Mouse (Mus musculus): Measurements from ENCODE around the gene Zwint.
A peak's percentile ranks its signal among the peaks of the same experiment; 100 is the strongest.

Zwint gene

GRCm38 (mm10) chr10:72654270-72655016 is at the start of gene Zwint:
Gene Zwint (plus strand): TSS chr10:72654845.
- DNase-seq (ENCODE audit: low read depth, low spot score): peak; percentile 97

GRCm38 (mm10) chr10:72613125-72613915 is 41.3 kb upstream of the Zwint start:
- no peak for DNase-seq (ENCODE audit: low read depth, low spot score)

GRCm38 (mm10) chr10:72616153-72616552 is 38.5 kb upstream of the Zwint start:
- no peak for DNase-seq (ENCODE audit: low read depth, low spot score)

GRCm38 (mm10) chr10:72620527-72620926 is 34.1 kb upstream of the Zwint start:
- DNase-seq (ENCODE audit: low read depth, low spot score): peak; percentile 13

GRCm38 (mm10) chr10:72623561-72623960 is 31.1 kb upstream of the Zwint start:
- no peak for DNase-seq (ENCODE audit: low read depth, low spot score)

- DNase-seq (ENCODE audit: low read depth, low spot score): no peak
Observed at GRCm38 (mm10) chr10:72634125-72634524, 20.5 kb upstream of the Zwint start.

GRCm38 (mm10) chr10:72650867-72651266 is 3.8 kb upstream of the Zwint start:
- no peak for DNase-seq (ENCODE audit: low read depth, low spot score)

- DNase-seq (ENCODE audit: low read depth, low spot score): peak; percentile 19
Observed at GRCm38 (mm10) chr10:72653797-72654196, 848 bp upstream of the Zwint start.

- DNase-seq (ENCODE audit: low read depth, low spot score): peak; percentile 87
Observed at GRCm38 (mm10) chr10:72655017-72655509, 418 bp downstream of the Zwint start.

- DNase-seq (ENCODE audit: low read depth, low spot score): no peak
Observed at GRCm38 (mm10) chr10:72659198-72659597, 4.6 kb downstream of the Zwint start.

- DNase-seq (ENCODE audit: low read depth, low spot score): no peak
Observed at GRCm38 (mm10) chr10:72660350-72660749, 5.7 kb downstream of the Zwint start.

- no peak for DNase-seq (ENCODE audit: low read depth, low spot score)
Observed at GRCm38 (mm10) chr10:72667856-72668255, 13.2 kb downstream of the Zwint start.

GRCm38 (mm10) chr10:72669086-72669485 is 14.4 kb downstream of the Zwint start:
- DNase-seq (ENCODE audit: low read depth, low spot score): no peak

GRCm38 (mm10) chr10:72675971-72676370 is 21.3 kb downstream of the Zwint start:
- DNase-seq (ENCODE audit: low read depth, low spot score): no peak

- no peak for DNase-seq (ENCODE audit: low read depth, low spot score)
Observed at GRCm38 (mm10) chr10:72676550-72676949, 21.9 kb downstream of the Zwint start.

GRCm38 (mm10) chr10:72679086-72679485 is 24.4 kb downstream of the Zwint start:
- DNase-seq (ENCODE audit: low read depth, low spot score): no peak

GRCm38 (mm10) chr10:72701092-72701491 is 46.4 kb downstream of the Zwint start:
- DNase-seq (ENCODE audit: low read depth, low spot score): no peak

- DNase-seq (ENCODE audit: low read depth, low spot score): no peak
Observed at GRCm38 (mm10) chr10:72713754-72714153, 59.1 kb downstream of the Zwint start.
